Mouse (Mus musculus): ENCODE data around the gene Stfa1. TPM values are rescaled to one million over a fixed set of nuclear protein-coding genes. Genes with fewer than 3 reads are reported as not detected.
"Not testable (repeated sequence)": the region's sequence is repeated elsewhere in the genome, so short reads cannot be mapped to it uniquely, and the experiment has no call there.

The Stfa1 gene
- 0.70 and 2.6 TPM in 2 replicates for polyA plus RNA-seq (2014; fragmentation: Nextera tagmentation; extraction: Ambion mirVana)

GRCm38 (mm10) chr16:36276796-36277195, at the start of gene Stfa1:
Stfa1 (plus strand) TSS chr16:36276951.
- not testable (repeated sequence) for H3K27ac ChIP-seq (ENCODE audit: low read depth); H3K27me3 ChIP-seq (replicated peaks; ENCODE audit: control insufficient read depth, insufficient read depth, low read length); H3K4me1 ChIP-seq (replicated peaks; ENCODE audit: control insufficient read depth, insufficient read depth, low read length); ATAC-seq (replicated peaks; ENCODE audit: low FRiP score, low TSS enrichment, low read depth); DNase-seq (ENCODE audit: low spot score); H3K36me3 ChIP-seq (ENCODE audit: control insufficient read depth, insufficient read depth, low read length); H3K9ac ChIP-seq (ENCODE audit: low read length); H3K4me2 ChIP-seq (ENCODE audit: low read length); H3K4me3 ChIP-seq (ENCODE audit: low read depth, low read length); H3K9me3 ChIP-seq (ENCODE audit: control insufficient read depth, low read length)
- WGBS = 91% methylated on average over 4 of the region's 4 CpGs

- not testable (repeated sequence) for H3K4me1 ChIP-seq (replicated peaks; ENCODE audit: control insufficient read depth, insufficient read depth, low read length); DNase-seq (ENCODE audit: low spot score); H3K4me2 ChIP-seq (ENCODE audit: low read length); ATAC-seq (replicated peaks; ENCODE audit: low FRiP score, low TSS enrichment, low read depth); H3K36me3 ChIP-seq (ENCODE audit: control insufficient read depth, insufficient read depth, low read length); H3K9me3 ChIP-seq (ENCODE audit: control insufficient read depth, low read length); H3K9ac ChIP-seq (ENCODE audit: low read length); H3K4me3 ChIP-seq (ENCODE audit: low read depth, low read length); H3K27me3 ChIP-seq (replicated peaks; ENCODE audit: control insufficient read depth, insufficient read depth, low read length); H3K27ac ChIP-seq (ENCODE audit: low read depth)
Observed at GRCm38 (mm10) chr16:36260585-36260984, 16.2 kb upstream of the Stfa1 start.

GRCm38 (mm10) chr16:36289140-36289539, 12.4 kb downstream of the Stfa1 start:
- no peak for ATAC-seq (replicated peaks; ENCODE audit: low FRiP score, low TSS enrichment, low read depth)
- 80% methylated on average over 4 of the region's 4 CpGs for WGBS

GRCm38 (mm10) chr16:36307631-36308030, 30.9 kb downstream of the Stfa1 start:
- ATAC-seq (replicated peaks; ENCODE audit: low FRiP score, low TSS enrichment, low read depth) = no peak

More at GRCm38 (mm10) chr16:36289140-36289539, 12.4 kb downstream of the Stfa1 start:
- no peak overlapping the region for H3K4me3 ChIP-seq (ENCODE audit: low read depth, low read length)
- H3K27ac ChIP-seq (ENCODE audit: low read depth) = no peak overlapping the region
- no peaks in the 10 kb centered on the region for H3K36me3 ChIP-seq (ENCODE audit: control insufficient read depth, insufficient read depth, low read length)
- H3K27me3 ChIP-seq (replicated peaks; ENCODE audit: control insufficient read depth, insufficient read depth, low read length) = no peaks in the 10 kb centered on the region
- no peaks in the 10 kb centered on the region for H3K9me3 ChIP-seq (ENCODE audit: control insufficient read depth, low read length)
- H3K4me2 ChIP-seq (ENCODE audit: low read length) = no peak overlapping the region
- no peaks in the 10 kb centered on the region for H3K4me1 ChIP-seq (replicated peaks; ENCODE audit: control insufficient read depth, insufficient read depth, low read length)
- no peak overlapping the region for H3K9ac ChIP-seq (ENCODE audit: low read length)
- DNase-seq (ENCODE audit: low spot score) = no peak

GRCm38 (mm10) chr16:36316111-36316510, 39.4 kb downstream of the Stfa1 start:
- H3K4me2 ChIP-seq (ENCODE audit: low read length); DNase-seq (ENCODE audit: low spot score); H3K4me3 ChIP-seq (ENCODE audit: low read depth, low read length); ATAC-seq (replicated peaks; ENCODE audit: low FRiP score, low TSS enrichment, low read depth); H3K27me3 ChIP-seq (replicated peaks; ENCODE audit: control insufficient read depth, insufficient read depth, low read length); H3K4me1 ChIP-seq (replicated peaks; ENCODE audit: control insufficient read depth, insufficient read depth, low read length); H3K36me3 ChIP-seq (ENCODE audit: control insufficient read depth, insufficient read depth, low read length); H3K9me3 ChIP-seq (ENCODE audit: control insufficient read depth, low read length); H3K9ac ChIP-seq (ENCODE audit: low read length); H3K27ac ChIP-seq (ENCODE audit: low read depth): not testable (repeated sequence)
- WGBS = 73% methylated on average over 6 of the region's 6 CpGs

More at GRCm38 (mm10) chr16:36307631-36308030, 30.9 kb downstream of the Stfa1 start:
- Histone ChIP-seq H3K36me3 (ENCODE audit: control insufficient read depth, insufficient read depth, low read length) (no peaks in the 10 kb centered on the region), H3K4me2 (ENCODE audit: low read length) (no peak overlapping the region), H3K27ac (ENCODE audit: low read depth) (no peak overlapping the region), H3K4me1 (replicated peaks; ENCODE audit: control insufficient read depth, insufficient read depth, low read length) (no peaks in the 10 kb centered on the region), H3K9ac (ENCODE audit: low read length) (no peak overlapping the region), H3K4me3 (ENCODE audit: low read depth, low read length) (no peak overlapping the region), H3K9me3 (ENCODE audit: control insufficient read depth, low read length) (no peaks in the 10 kb centered on the region), H3K27me3 (replicated peaks; ENCODE audit: control insufficient read depth, insufficient read depth, low read length) (no peaks in the 10 kb centered on the region)
- 83% methylated on average over 4 of the region's 4 CpGs for WGBS
- DNase-seq (ENCODE audit: low spot score) = no peak

GRCm38 (mm10) chr16:36319286-36319685, 42.5 kb downstream of the Stfa1 start:
- Histone ChIP-seq H3K36me3 (ENCODE audit: control insufficient read depth, insufficient read depth, low read length) (no peaks in the 10 kb centered on the region), H3K9ac (ENCODE audit: low read length) (no peak overlapping the region), H3K4me1 (replicated peaks; ENCODE audit: control insufficient read depth, insufficient read depth, low read length) (no peaks in the 10 kb centered on the region), H3K27me3 (replicated peaks; ENCODE audit: control insufficient read depth, insufficient read depth, low read length) (no peaks in the 10 kb centered on the region), H3K27ac (ENCODE audit: low read depth) (no peak overlapping the region), H3K4me3 (ENCODE audit: low read depth, low read length) (no peak overlapping the region), H3K4me2 (ENCODE audit: low read length) (no peak overlapping the region), H3K9me3 (ENCODE audit: control insufficient read depth, low read length) (no peaks in the 10 kb centered on the region)
- ATAC-seq (replicated peaks; ENCODE audit: low FRiP score, low TSS enrichment, low read depth) (no peak), DNase-seq (ENCODE audit: low spot score) (no peak)

- no peak within 1 kb of the TSS for H3K4me2 ChIP-seq (ENCODE audit: low read length)
- DNase-seq (ENCODE audit: low spot score) (no peak), ATAC-seq (replicated peaks; ENCODE audit: low FRiP score, low TSS enrichment, low read depth) (no peak)
- H3K4me3 ChIP-seq (ENCODE audit: low read depth, low read length) = no peak within 1 kb of the TSS
- H3K36me3 ChIP-seq (ENCODE audit: control insufficient read depth, insufficient read depth, low read length) = no peaks in the 10 kb centered on the region
- no peak within 1 kb of the TSS for H3K9ac ChIP-seq (ENCODE audit: low read length)
- H3K9me3 ChIP-seq (ENCODE audit: control insufficient read depth, low read length) = no peaks in the 10 kb centered on the region
- H3K4me1 ChIP-seq (replicated peaks; ENCODE audit: control insufficient read depth, insufficient read depth, low read length) = no peaks in the 10 kb centered on the region
- no peaks in the 10 kb centered on the region for H3K27me3 ChIP-seq (replicated peaks; ENCODE audit: control insufficient read depth, insufficient read depth, low read length)
- H3K27ac ChIP-seq (ENCODE audit: low read depth) = no peak within 1 kb of the TSS
- WGBS = 82% methylated on average over 3 of the region's 3 CpGs
Observed at GRCm38 (mm10) chr16:36334232-36334631, 57.5 kb downstream of the Stfa1 start, which contains the start of gene BC117090. BC117090 (minus strand) TSS chr16:36334332.

Other genes with a start within 250 kb of the Stfa1 start
- gene Wdr5b, start 235.8 kb upstream of the Stfa1 start, polyA plus RNA-seq (2014; fragmentation: Nextera tagmentation; extraction: Ambion mirVana) = 8.5 and 8.7 TPM in 2 replicates
- gene Fam162a, start 205.4 kb upstream of the Stfa1 start, polyA plus RNA-seq (2014; fragmentation: Nextera tagmentation; extraction: Ambion mirVana) = 424 and 457 TPM in 2 replicates
- gene Ccdc58, start 205.3 kb upstream of the Stfa1 start, polyA plus RNA-seq (2014; fragmentation: Nextera tagmentation; extraction: Ambion mirVana) = 92.4 and 93.1 TPM in 2 replicates
- 0.05 TPM in 1 of 2 replicates, not detected in the other for gene Csta1, start 145.7 kb upstream of the Stfa1 start, polyA plus RNA-seq (2014; fragmentation: Nextera tagmentation; extraction: Ambion mirVana)
- not detected in 2 replicates for gene Stfa2l1, start 120.1 kb upstream of the Stfa1 start, polyA plus RNA-seq (2014; fragmentation: Nextera tagmentation; extraction: Ambion mirVana)
- gene Gm5483, start 92.7 kb upstream of the Stfa1 start, polyA plus RNA-seq (2014; fragmentation: Nextera tagmentation; extraction: Ambion mirVana) = 1.6 TPM in 1 of 2 replicates, not detected in the other
- not detected in 2 replicates for gene Gm5416, start 66.5 kb upstream of the Stfa1 start, polyA plus RNA-seq (2014; fragmentation: Nextera tagmentation; extraction: Ambion mirVana)
- gene 2010005H15Rik, start 55.5 kb upstream of the Stfa1 start, polyA plus RNA-seq (2014; fragmentation: Nextera tagmentation; extraction: Ambion mirVana) = not detected in 2 replicates
- gene BC117090, start 57.4 kb downstream of the Stfa1 start, polyA plus RNA-seq (2014; fragmentation: Nextera tagmentation; extraction: Ambion mirVana) = not detected in 2 replicates
- gene BC100530, start 90.8 kb downstream of the Stfa1 start, polyA plus RNA-seq (2014; fragmentation: Nextera tagmentation; extraction: Ambion mirVana) = 0.36 and 1.3 TPM in 2 replicates
- not detected in 2 replicates for gene Stfa2, start 131.5 kb downstream of the Stfa1 start, polyA plus RNA-seq (2014; fragmentation: Nextera tagmentation; extraction: Ambion mirVana)
- gene Stfa3, start 178.4 kb downstream of the Stfa1 start, polyA plus RNA-seq (2014; fragmentation: Nextera tagmentation; extraction: Ambion mirVana) = 0.52 and 0.53 TPM in 2 replicates